Mouse (Mus musculus) central nervous system, embryonic 14 days (tissue): ENCODE results near the gene Actn4. TPM values are rescaled to one million over a fixed set of nuclear protein-coding genes. Genes with fewer than 3 reads are reported as not detected.

Experiments used
- polyA plus RNA-seq: library from polyadenylated mRNA; depleted of rRNA; stranded (reverse); fragments of >200 nt; gene quantifications from 2 replicates; pipeline ENCODE4 v1.2.3, GENCODE M21; 2012; rRNA removed

The Actn4 gene
- 159 and 181 TPM in 2 replicates for polyA plus RNA-seq

DNA sequence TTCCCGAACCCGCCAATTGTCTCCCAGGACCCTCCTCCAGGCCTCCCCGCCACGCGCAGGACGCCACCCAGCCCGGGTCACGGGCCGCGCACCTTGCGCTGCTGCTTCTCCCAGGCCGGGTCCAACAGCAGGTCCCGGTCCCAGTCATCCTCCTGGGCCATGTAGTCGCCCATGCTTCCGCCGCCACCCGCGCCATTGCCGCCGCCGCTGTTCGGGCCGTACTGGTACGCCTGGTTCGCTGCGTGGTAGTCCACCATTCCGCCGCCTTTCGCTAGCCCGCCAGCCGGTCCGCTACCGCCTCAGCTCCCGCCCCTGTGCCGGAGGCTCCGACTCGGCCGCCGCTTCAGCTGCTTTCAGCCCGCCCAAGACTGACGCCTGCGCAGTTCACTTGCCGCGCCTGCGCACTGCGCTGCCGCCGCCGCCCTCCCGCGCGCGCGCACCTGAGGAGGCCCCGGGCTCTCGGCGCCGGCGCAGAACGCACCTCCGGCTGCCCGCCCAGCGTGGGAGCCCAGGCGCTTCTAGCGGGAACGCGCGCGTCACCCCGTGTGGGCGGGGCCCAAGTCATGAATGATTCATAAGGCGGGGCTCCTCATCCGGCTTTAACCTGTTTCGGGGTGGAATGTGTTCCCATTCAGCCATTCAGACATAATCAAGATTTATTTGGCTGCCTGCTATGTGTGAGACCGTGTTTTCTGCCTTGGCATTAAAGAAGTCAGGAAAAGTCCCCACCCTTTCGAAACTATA is at the start of gene Actn4:
Actn4 (minus strand) TSS at position 414 of the 744 bp plus-strand sequence.

GRCm38 (mm10) chr7:28981651-28982273 is 19.6 kb upstream of the Actn4 start, which contains the start of the genes Eif3k and Map4k1:
Gene Eif3k (minus strand): TSS chr7:28981864.
Gene Map4k1 (plus strand): TSS chr7:28982050.

GRCm38 (mm10) chr7:28881199-28881598 is 80.9 kb downstream of the Actn4 start, which contains the start of gene Capn12:
Gene Capn12 (plus strand): TSS chr7:28881422.

GRCm38 (mm10) chr7:28863540-28863939 is 98.6 kb downstream of the Actn4 start, which contains the start of gene Lgals7:
Gene Lgals7 (plus strand): TSS chr7:28863853.

Other genes starting within 250 kb of the Actn4 start
- gene Fbxo17, start 245.5 kb downstream of the Actn4 start, polyA plus RNA-seq: 3.9 and 9.2 TPM in 2 replicates
- gene Mrps12, start 220.5 kb downstream of the Actn4 start, polyA plus RNA-seq: 76.2 and 79.2 TPM in 2 replicates
- gene Sars2, start 220.3 kb downstream of the Actn4 start, polyA plus RNA-seq: 24.8 and 27.0 TPM in 2 replicates
- gene Ccer2, start 206.2 kb downstream of the Actn4 start, polyA plus RNA-seq: 0.38 and 1.3 TPM in 2 replicates
- 122 and 125 TPM in 2 replicates for gene Sirt2, start 195.6 kb downstream of the Actn4 start, polyA plus RNA-seq
- 37.7 and 39.0 TPM in 2 replicates for gene Nfkbib, start 194.8 kb downstream of the Actn4 start, polyA plus RNA-seq
- gene Rinl, start 173.4 kb downstream of the Actn4 start, polyA plus RNA-seq: 1.2 and 1.6 TPM in 2 replicates
- 479 and 480 TPM in 2 replicates for gene Hnrnpl, start 153.8 kb downstream of the Actn4 start, polyA plus RNA-seq
- gene Ech1, start 137.1 kb downstream of the Actn4 start, polyA plus RNA-seq: 74.0 and 89.9 TPM in 2 replicates
- 7.4 and 9.6 TPM in 2 replicates for gene Lgals4, start 128.5 kb downstream of the Actn4 start, polyA plus RNA-seq
- 16.7 and 30.1 TPM in 2 replicates for gene Lgals7, start 98.5 kb downstream of the Actn4 start, polyA plus RNA-seq
- gene Capn12, start 80.9 kb downstream of the Actn4 start, polyA plus RNA-seq: 0.06 and 0.08 TPM in 2 replicates
- gene Eif3k, start 19.5 kb upstream of the Actn4 start, polyA plus RNA-seq: 433 and 449 TPM in 2 replicates
- 7.6 and 9.0 TPM in 2 replicates for gene Map4k1, start 19.7 kb upstream of the Actn4 start, polyA plus RNA-seq
- 9.3 and 12.9 TPM in 2 replicates for gene Ryr1, start 162.8 kb upstream of the Actn4 start, polyA plus RNA-seq
- 3.2 and 3.4 TPM in 2 replicates for gene Rasgrp4, start 172.5 kb upstream of the Actn4 start, polyA plus RNA-seq
- 24.0 and 24.1 TPM in 2 replicates for gene Fam98c, start 193.9 kb upstream of the Actn4 start, polyA plus RNA-seq
- gene Ggn, start 207.9 kb upstream of the Actn4 start, polyA plus RNA-seq: 0.61 and 0.94 TPM in 2 replicates
- gene Spred3, start 208.1 kb upstream of the Actn4 start, polyA plus RNA-seq: 27.5 and 29.3 TPM in 2 replicates
- 276 and 299 TPM in 2 replicates for gene Psmd8, start 218.4 kb upstream of the Actn4 start, polyA plus RNA-seq